Mouse (Mus musculus) brain, adult 2 months (tissue): ENCODE measurements around the gene 1110032A03Rik.

ENCODE experiments used
- DNase-seq: peaks from one replicate; pipeline ENCODE4 v3.0.0; 2011; ENCODE audit warnings: low read depth, low spot score

1110032A03Rik gene

DNA sequence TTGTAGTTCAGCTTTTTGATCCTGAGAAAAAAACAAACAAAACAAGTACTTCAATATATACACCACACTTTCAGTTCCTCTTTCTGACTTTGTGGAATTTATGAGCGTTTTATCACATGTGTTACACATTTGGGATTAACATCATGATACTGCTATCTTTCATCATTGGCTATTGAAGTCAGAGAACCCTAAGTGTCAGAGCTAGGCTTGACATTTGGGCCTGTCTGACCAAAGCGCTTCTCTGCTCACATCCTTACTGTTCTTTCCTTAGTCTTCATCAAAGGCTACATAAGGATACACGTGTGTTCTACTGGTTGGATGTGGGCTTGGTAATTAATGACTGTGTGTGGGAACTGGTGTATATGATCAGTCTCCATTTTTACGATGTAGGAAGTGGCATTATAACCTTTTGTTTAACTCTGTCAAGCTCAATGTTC lies 1.3 kb downstream of the 1110032A03Rik start:
- DNase-seq: no peak

DNA sequence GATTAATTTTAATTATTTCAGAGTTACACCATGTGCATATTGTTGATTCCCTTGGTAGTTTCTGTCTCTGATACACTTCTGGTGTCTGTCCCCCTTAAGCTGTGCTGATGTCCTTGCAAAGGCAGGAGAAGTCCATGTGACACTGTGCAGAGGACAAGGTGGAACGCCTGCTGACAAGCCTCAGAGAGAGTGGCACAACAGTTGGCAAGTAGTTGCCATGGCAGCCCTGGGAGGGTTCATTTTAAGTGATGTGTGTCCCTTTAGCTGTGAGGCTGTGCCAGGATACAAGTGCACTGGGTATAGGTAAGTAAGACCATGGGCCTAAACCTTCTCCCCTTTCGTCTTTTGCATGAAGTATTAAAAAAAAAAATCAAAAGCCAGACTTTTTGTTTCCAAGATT lies 5.3 kb downstream of the 1110032A03Rik start:
- DNase-seq: no peak

DNA sequence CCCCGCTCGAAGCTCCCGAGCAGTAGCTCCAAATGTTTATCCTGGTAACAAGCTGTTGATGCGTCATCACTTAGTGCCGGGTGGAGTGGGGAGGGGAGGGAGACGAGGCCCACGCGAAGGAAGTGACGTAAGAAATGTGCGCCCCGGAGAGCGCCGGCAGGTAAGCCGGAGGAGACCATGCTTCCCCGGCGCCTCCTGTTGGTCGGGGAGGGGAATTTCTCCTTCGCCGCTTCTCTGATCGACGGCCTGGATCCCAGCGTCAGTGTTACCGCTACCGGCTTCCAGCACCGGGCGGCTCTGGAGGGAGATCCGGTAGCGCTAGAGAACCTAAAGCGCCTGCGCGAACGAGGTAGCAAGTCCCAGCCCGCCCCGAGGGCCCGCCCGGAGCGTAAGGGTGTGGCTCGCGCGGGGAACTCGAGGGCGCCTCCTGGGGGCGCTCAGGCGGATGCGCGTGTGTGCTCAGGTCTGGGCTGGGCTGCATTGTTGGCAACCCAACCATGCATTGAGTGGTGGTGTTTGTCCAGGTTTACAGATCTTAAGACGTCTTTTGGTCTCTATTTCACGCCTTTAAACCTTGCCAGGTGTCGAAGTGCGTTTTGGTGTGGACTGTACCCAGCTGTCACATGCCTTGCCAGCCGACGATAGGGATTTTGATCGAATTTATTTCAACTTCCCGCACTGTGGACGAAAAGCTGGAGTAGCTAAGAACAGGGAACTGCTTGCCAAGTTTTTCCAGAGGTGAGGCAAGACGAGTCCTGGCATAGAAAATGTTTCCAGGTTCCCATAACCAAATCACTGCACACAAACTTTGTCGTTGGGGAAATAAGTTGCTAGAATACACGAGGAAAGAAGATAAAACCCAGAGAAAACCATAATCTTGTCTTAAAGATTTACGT lies 7.0 kb downstream of the 1110032A03Rik start, which contains the start of gene Fdxacb1:
TSS of gene Fdxacb1 (plus strand) at position 130 of the 896 bp plus-strand sequence.
- peak; percentile 100 for DNase-seq

DNA sequence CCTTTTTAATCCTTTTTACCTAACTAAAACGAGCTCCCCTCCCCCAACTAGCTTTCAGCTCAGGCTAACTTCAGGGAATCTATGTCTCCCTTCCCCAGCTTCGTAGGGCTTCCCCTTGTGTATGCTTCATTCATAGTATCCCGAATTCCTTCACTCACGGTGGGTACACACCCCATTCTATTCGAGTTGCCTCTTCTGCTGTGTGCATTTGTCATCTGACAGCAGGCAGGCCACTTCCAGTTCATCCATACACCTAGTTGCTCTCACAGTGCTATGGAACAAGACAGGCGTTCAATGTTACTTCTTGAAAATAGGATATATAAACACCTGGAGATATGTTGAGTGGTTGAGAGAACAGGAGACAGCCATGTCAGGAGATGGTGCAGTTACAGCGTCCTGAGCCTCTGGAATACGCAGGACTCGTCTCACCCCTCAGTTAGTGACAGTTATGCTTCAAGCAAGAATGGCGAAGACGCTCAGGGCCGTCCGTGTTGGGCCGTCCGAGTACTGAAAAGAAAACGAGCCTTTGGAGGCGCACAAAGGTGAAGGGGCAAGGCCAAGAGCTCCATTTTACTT lies 7.7 kb downstream of the 1110032A03Rik start:
- DNase-seq: peak; percentile 37

DNA sequence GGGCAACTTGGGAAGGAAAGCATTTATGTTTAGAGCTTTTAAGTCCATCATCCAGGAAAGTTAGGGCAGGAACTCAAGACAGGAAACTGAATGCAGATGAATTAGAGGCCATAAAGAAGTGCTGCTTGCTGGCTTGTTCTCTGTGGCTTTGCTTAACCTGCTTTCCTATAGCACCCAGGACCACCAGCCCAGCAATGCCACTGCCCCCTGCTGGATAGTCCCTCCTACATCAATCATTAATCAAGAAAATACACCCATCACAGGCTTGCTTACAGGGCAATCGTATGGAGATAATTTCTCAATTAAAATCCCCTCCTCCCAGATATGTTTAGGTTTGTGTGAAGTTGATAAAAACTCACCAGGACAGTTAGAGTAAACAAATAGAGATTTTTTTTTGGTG lies 12.0 kb downstream of the 1110032A03Rik start:
- peak; percentile 45 for DNase-seq

DNA sequence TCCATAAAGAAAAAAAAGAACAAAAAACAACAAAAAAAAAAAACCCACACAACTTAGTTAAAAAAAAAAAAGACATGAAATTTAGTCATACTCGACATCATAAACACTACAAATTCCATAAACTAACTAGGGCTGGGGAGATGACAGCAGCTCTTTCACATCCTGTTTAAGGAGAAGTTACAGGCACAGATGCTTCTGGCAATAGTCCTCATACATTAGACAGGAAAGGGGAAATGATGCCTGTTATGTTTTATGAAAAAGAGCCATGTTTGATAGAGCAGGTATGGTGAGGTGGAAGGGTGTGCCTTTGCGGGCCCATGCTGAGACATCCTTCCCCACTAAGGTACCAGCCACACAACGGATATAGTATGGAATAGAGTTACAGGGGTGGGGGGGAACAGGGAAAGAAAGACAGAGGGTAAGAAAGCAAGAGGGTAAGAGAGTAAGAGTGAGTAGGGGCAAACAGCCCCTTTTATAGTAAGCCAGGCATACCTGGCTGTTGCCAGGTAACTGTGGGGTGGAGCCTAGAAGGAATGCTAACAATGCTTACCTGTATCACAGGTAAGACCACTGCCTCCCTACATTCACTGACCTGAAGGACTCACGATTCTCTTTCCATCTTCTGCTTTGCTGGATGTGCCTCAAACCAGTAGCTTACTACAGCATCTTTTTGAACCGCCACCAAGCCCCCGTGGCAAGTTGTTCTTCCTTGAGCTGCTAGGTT lies 13.6 kb downstream of the 1110032A03Rik start:
- no peak for DNase-seq

DNA sequence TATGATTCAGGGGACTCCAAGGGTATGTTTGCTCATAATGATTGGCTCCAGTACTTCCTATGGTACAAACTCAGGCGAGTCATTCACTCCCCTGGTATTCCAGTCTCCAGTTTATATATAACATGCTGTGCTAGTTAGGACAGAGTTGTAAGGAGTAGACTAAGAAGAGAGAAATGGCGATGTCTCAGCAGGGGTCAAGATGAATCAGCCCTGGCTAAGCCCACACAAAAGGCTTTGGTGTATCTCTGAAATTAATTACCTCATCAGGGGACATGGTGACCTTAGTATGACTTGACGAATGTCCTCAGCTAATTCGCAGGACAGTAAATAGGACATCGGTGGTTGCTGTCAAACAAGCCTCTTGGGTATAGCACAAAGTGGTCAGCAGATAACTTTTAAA lies 18.6 kb downstream of the 1110032A03Rik start:
- no peak for DNase-seq

DNA sequence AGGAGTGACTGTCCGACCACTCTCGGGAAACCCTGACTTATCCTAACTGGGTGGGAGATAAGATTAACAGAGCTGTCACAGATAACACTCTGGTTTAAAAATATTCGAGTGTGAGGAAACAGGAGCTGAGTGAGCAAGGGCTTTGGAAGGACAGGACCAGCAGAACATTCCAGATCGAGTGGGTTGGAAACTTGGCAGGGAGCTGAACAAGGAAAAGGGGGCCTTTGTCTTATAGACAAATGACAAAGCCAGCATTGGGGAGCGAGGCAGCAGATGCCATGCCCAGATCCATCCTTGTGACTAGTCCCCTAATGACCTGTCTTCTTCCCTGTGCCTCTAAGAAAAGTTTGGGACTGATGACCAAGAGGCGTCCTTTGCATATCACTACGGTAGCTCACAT lies 21.4 kb downstream of the 1110032A03Rik start:
- DNase-seq: peak; percentile 90

DNA sequence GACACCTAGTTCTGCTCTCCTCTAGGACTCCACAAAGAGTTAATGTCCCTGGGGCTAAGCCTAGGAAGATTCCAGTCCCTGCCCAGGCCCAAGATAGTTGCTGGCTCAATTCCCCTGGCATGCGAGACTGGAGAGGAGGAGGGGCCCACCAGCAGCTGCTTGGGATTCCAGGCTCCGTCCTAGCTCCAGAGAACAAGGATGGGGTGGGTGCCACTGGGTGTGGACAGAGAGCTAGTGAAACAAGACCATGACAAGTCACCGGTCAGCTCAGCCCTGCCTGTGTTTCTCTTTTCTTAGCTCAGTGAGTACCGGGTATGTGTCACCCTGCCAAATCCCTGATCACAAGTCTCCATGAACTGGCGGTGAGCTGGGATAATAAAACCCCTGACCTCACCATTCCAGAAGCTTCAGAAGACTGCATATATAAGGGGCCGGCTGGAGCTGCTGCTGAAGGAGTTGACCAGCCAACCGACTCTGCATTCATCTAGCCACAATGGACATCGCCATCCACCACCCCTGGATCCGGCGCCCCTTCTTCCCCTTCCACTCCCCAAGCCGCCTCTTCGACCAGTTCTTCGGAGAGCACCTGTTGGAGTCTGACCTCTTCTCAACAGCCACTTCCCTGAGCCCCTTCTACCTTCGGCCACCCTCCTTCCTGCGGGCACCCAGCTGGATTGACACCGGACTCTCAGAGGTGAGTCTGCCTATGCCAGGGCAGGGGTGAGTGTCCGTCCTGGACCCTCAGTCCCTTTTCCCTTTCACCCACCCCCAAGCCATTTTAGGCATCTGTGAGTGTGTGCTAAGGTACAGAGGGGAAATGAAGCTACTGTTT lies 22.3 kb downstream of the 1110032A03Rik start:
- DNase-seq: peak; percentile 95

DNA sequence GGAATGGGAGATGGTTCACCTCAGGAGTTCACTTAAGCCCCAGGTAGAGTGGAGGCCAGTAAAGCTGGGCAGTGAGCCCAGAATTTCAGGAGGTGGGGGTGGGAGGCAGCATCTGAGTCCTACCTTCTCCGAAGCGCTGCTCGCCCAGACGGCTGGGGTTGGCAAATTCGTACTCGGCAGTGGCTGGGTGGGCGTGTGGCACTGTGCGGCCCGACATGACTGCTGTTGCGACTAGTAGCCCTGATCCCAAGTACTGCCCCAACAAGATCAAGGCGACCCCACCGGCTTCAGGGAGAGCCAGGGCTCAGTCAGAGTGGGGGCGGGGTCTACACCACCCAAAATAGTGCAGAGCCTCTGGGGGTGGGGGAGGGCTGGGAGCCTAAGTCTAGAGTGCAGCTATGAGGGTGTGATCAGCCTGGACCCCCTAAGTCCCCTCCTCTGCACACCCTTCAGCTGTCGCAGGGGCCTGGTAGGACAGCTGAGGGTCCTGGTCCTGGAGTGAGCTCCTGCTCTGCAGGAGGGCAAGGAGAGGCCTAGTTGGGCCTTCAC lies 23.2 kb downstream of the 1110032A03Rik start, which contains the start of gene Hspb2:
TSS of gene Hspb2 (minus strand) at position 301 of the 549 bp plus-strand sequence.
- peak; percentile 57 for DNase-seq

DNA sequence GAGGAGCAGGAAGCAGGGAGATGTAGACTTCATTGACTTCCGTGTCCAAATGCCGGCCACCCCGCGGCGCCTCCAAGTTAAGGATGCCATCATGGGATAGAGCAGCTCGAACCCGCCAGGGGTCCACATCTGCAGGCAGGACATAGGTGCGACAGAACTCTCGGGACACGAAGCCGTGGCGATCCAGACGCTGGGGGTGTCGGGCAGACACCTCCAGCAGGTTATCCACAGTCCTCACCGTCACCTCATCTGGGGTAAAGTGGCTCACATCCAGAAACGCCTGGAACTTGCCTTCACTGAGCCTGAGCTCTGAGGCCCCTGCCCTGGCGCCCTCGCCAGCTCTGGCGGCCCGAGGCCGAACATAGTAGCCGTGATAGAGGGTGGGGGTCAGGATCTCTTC lies 24.0 kb downstream of the 1110032A03Rik start, which contains the start of gene Cryab:
TSS of gene Cryab (plus strand) at position 3 of the 400 bp plus-strand sequence.
- no peak for DNase-seq

DNA sequence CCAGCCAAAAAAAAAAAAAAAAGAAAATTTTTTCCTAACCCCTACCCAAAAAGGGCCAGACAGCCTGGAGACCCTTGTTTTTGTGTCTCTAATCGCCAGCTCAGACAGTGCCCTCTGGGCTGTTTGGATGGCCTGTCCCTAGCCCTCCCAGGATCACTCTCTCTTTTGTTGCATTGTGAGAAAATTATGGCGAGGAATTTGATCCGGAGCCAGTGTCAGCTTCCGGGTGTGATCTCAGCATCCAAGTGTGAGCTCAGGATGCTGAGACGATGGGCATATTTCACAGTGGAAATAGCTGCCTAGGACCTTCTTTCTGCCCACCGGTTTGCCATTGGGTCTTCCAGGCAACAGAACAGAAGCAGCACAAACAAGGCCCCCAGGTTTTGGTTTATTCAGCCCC lies 24.6 kb downstream of the 1110032A03Rik start:
- peak; percentile 60 for DNase-seq

DNA sequence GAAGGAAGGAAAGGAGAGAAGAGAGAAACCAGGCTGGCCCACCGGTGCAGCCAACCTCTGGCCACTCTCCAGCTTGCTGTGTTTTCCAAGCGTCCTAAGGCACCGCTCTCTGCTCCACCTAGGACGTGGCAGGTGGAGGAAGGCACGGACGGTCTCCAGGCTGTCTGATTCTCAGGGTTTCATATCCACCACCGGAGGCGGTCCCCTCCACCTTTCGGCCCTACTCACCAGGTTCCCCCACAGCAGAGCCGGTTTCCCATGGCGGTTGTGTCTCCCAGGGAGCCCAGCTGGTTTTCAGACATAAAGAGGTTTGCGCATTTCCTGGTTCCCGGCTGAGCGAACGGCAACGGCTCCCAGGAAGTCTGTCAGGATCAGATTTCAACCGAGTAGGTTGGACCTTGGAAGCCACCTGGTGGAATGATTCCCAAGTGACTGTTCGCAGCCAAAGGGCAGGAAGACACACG lies 29.1 kb downstream of the 1110032A03Rik start, which contains the start of gene 2310030G06Rik:
TSS of gene 2310030G06Rik (minus strand) at position 323 of the 464 bp plus-strand sequence.
- peak; percentile 63 for DNase-seq

DNA sequence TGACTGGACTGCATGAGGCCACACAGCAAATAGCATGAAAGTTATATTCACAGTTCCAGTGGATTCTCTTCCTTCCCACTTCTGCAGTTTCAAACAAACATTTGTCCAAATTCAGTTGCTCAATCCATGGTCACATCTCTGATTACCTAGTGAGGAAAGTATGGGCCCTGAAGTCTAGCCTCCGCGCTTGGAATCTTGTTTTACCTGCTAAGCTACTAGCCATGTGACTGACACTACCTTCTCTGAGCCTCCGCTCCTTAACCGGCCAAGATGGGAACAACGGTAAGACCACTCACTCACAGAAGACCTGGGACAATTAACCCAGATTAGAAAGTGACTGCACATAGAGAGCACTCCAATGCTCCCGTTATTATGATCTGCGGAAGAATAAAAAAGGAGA lies 29.5 kb downstream of the 1110032A03Rik start:
- no peak for DNase-seq

DNA sequence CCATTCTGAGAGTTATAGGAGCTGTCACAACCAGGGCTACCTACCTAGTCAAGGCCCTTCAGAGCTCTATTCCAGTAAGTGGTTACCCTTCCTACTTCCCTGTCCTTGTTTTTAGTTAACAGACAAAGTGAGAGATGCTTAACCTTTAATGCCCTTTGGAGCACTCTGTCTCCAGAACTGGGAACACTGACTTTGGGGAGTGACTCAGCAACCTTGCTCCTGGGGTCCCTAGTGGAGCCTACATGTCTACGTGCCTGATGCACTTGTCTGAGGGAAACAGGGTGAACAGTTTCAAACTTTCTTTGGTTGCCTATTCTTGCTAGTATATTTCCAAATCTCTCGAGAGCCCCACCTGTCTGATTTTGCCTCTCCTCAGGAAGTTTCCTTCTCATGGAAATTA lies 32.6 kb downstream of the 1110032A03Rik start:
- no peak for DNase-seq

DNA sequence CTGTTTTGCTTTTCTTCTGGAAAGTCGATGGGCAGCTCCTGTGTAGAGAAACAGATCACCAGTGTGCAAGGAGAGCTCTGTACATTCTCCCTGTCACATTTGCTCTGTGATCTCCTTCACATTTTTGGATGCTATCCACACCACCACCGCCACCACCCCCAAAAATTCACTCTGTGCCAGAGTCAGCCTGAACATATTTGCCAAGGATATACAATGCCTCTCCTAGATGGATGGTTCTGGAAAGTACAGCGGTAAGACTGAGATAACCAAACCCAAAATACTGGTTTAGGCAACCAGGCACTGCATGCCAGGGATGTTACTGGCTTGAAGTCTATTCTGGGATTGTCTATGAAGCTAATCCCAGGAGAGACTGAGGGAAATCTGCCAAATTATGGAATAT lies 33.1 kb downstream of the 1110032A03Rik start:
- no peak for DNase-seq

DNA sequence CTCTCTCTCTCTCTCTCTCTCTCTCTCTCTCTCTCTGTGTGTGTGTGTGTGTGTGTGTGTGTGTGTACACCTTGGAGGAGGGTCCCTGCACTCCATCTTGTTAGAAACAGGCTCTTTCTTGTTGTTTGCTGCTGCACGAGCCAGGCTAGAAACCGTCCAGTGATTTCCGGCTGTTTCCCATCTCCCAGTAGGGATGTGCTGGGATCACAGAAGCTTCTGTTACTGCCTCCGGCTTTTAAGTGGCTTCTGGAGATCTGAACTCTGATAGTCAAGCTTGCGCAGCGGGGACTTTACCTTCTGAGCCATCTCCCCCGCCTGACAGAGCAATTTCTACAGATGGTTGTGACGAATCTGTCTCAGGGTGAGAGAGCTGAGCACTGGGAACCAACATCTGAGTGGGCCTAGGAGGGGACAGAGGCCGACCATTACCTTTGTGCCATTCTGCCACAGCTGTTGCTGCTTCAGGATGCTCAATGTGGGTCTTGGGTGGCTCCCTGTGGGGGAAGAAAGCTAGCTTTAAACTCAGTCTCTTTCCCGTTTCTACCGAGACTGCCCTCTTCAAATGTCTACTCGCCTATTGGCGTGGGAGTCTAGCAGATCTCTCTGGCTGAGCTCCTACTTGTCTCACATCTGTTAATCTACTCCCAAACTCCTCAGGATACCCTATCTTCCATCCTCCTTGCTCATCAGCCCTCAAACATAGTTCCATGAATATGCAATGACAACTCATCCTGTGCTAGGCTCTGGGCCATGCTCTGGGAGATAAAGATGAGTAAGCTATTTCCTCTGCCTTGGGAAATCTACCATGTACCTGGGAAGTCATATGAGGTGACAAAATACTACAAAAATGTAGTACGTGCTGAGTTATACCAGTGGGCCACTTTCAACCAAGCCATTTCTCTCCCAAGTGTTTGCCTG lies 34.2 kb downstream of the 1110032A03Rik start:
- DNase-seq: peak; percentile 70

DNA sequence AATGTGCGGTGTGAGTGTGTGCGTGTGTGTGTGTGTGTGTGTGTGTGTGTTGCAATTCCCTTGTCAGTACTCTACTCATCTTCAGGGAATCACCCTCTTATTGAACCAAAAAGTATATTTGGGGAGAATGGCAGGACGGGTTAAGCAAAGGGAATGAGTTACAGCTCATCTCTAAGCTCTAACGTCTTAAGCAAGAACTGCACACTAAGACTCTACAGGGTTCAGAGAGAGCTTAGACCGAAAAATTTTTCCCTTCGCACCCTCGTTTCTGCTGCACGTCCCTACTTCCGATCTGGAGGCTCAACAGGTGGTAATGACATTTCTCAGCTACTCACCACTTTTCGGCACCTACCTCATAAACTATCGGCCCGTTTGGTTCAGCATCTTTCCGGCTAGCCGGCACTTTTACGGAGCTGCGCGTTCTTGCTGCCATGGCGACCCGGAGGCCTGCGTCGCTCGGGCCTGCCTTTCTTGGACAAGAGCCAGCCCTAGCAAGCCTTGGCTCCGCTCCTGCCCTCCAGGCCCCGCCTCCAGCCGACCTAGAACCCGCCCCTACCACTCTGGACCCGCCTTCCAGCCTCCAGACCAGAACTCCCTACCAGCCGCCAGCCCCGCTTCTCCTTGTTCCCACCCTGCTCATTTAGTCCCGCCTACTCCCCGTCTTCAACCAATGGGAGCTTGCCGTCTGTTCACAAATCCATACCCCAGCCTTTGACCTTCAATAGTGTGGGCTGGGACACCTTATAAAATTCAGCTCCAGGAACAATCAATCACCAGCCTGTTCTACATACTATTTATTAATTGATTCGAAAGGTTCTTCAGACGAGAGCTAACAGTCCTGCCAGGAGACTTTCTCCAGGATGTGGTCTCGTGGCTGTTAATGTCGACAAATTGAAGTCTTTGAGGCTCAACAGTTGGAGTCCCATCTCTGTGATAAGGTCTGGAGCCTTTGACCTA lies 36.1 kb downstream of the 1110032A03Rik start, which contains the start of gene Dixdc1:
TSS of gene Dixdc1 (minus strand) at position 604 of the 957 bp plus-strand sequence.
- DNase-seq: peak; percentile 95
